Mouse (Mus musculus) neural tube, embryonic 14.5 days (tissue): Measurements from ENCODE around the gene Dntt. TPM values are rescaled to one million over a fixed set of nuclear protein-coding genes. Genes with fewer than 3 reads are reported as not detected.

ENCODE experiments used
- ATAC-seq: fragments of 200-750 bp; cut with Nextera tagmentation; 2 replicates; pipeline ENCODE4 v1.8.0; 2017; ENCODE audit warnings: low read depth, mild to moderate bottlenecking, moderate TSS enrichment, moderate library complexity
- H3K27ac ChIP-seq: fragments of 300-500 bp; sonication (generic); 2 replicates; pipeline ENCODE4 v1.5.1; 2014; ENCODE audit warnings: low read depth, mild to moderate bottlenecking, control low read depth, low read length, moderate library complexity, mixed read lengths
- H3K27me3 ChIP-seq: fragments of 300-500 bp; sonication (generic); 2 replicates; pipeline ENCODE4 v1.6.1; 2014; ENCODE audit warnings: low read length; ENCODE audit not compliant: control insufficient read depth, insufficient read depth
- H3K36me3 ChIP-seq: fragments of 300-500 bp; sonication (generic); 2 replicates; pipeline ENCODE4 v1.6.1; 2014; ENCODE audit warnings: low read length, mixed read lengths; ENCODE audit not compliant: control insufficient read depth, insufficient read depth
- H3K4me1 ChIP-seq: fragments of 300-500 bp; sonication (generic); 2 replicates; pipeline ENCODE4 v1.6.1; 2014; ENCODE audit warnings: low read length; ENCODE audit not compliant: control insufficient read depth, insufficient read depth
- H3K4me2 ChIP-seq: fragments of 300-500 bp; sonication (generic); 2 replicates; pipeline ENCODE4 v1.6.1; 2014; ENCODE audit warnings: mild to moderate bottlenecking, low read depth, low read length, control low read depth
- H3K4me3 ChIP-seq: fragments of 300-500 bp; sonication (generic); 2 replicates; pipeline ENCODE4 v1.5.1; 2014; ENCODE audit warnings: low read depth, low read length, control low read depth, mixed read lengths
- H3K9ac ChIP-seq: fragments of 300-500 bp; sonication (generic); replicated peaks from 2 replicates; pipeline ENCODE4 v1.6.1; 2014; ENCODE audit warnings: low read depth, mild to moderate bottlenecking, control low read depth, low read length, mixed read lengths
- H3K9me3 ChIP-seq: fragments of 300-500 bp; sonication (generic); 2 replicates; pipeline ENCODE4 v1.6.1; 2016; ENCODE audit warnings: low read length; ENCODE audit not compliant: control insufficient read depth
- WGBS: fragments of 180-500 bp; shearing (Covaris S2); extraction: QIAGEN DNeasy Blood & Tissue Kit; methylation state at CpG from one replicate; pipeline ENCODE4 v1.1.7; 2014; 5-methylcytosine and 5-hydroxymethylcytosine counted together
- polyA plus RNA-seq: library from polyadenylated mRNA; unstranded; fragments of >200 nt; fragmentation: Nextera tagmentation; extraction: Ambion mirVana; gene quantifications from 2 replicates; pipeline ENCODE4 v1.2.1, GENCODE M21; 2014

Gene Dntt
- polyA plus RNA-seq, 1 experiment from 2014 or later, result 0.20 TPM

GRCm38 (mm10) chr19:41039110-41039509 lies 10.0 kb downstream of the Dntt start:
- no peaks in the 10 kb centered on the region for H3K27me3 ChIP-seq
- H3K9ac ChIP-seq, result no peak overlapping the region
- no peaks in the 10 kb centered on the region for H3K4me1 ChIP-seq
- ATAC-seq, result no peak
- WGBS, result 88% methylated on average over 7 of the region's 7 CpGs
- H3K9me3 ChIP-seq, result no peaks in the 10 kb centered on the region
- no peak overlapping the region for H3K4me3 ChIP-seq
- no peak overlapping the region for H3K4me2 ChIP-seq
- H3K36me3 ChIP-seq, result no peaks in the 10 kb centered on the region
- H3K27ac ChIP-seq, result no peak overlapping the region

- Histone ChIP-seq H3K27ac (no peak overlapping the region), H3K4me2 (no peak overlapping the region), H3K9ac (no peak overlapping the region), H3K9me3 (no peaks in the 10 kb centered on the region), H3K4me1 (no peaks in the 10 kb centered on the region), H3K36me3 (no peaks in the 10 kb centered on the region), H3K4me3 (no peak overlapping the region), H3K27me3 (no peaks in the 10 kb centered on the region)
- ATAC-seq, result no peak
- WGBS, result 61% methylated on average over 10 of the region's 10 CpGs
Observed at GRCm38 (mm10) chr19:41045091-41045770, 16.2 kb downstream of the Dntt start.

GRCm38 (mm10) chr19:41047437-41048186 lies 18.5 kb downstream of the Dntt start:
- H3K4me2 ChIP-seq, result no peak overlapping the region
- H3K27ac ChIP-seq, result no peak overlapping the region
- H3K4me1 ChIP-seq, result no peaks in the 10 kb centered on the region
- no peak overlapping the region for H3K4me3 ChIP-seq
- H3K36me3 ChIP-seq, result no peaks in the 10 kb centered on the region
- WGBS, result 88% methylated on average over 9 of the region's 9 CpGs
- H3K9ac ChIP-seq, result no peak overlapping the region
- H3K27me3 ChIP-seq, result no peaks in the 10 kb centered on the region
- H3K9me3 ChIP-seq, result no peaks in the 10 kb centered on the region
- ATAC-seq, result no peak

GRCm38 (mm10) chr19:41048187-41048559 lies 19.1 kb downstream of the Dntt start:
- no peak overlapping the region for H3K27ac ChIP-seq
- no peak for ATAC-seq
- H3K4me2 ChIP-seq, result no peak overlapping the region
- H3K4me3 ChIP-seq, result no peak overlapping the region
- H3K9ac ChIP-seq, result no peak overlapping the region
- 88% methylated on average over 3 of the region's 3 CpGs for WGBS
- H3K4me1 ChIP-seq, result no peaks in the 10 kb centered on the region
- H3K27me3 ChIP-seq, result no peaks in the 10 kb centered on the region
- H3K36me3 ChIP-seq, result no peaks in the 10 kb centered on the region
- H3K9me3 ChIP-seq, result no peaks in the 10 kb centered on the region

GRCm38 (mm10) chr19:41051714-41052113 lies 22.6 kb downstream of the Dntt start:
- H3K4me2 ChIP-seq, result no peak overlapping the region
- no peak for ATAC-seq
- 95% methylated on average over 1 of the region's 1 CpGs for WGBS
- no peak overlapping the region for H3K9ac ChIP-seq
- H3K4me3 ChIP-seq, result no peak overlapping the region
- H3K9me3 ChIP-seq, result no peaks in the 10 kb centered on the region
- H3K36me3 ChIP-seq, result no peaks in the 10 kb centered on the region
- no peaks in the 10 kb centered on the region for H3K4me1 ChIP-seq
- no peaks in the 10 kb centered on the region for H3K27me3 ChIP-seq
- no peak overlapping the region for H3K27ac ChIP-seq

- Histone ChIP-seq H3K27ac (no peak overlapping the region), H3K9ac (no peak overlapping the region), H3K36me3 (no peaks in the 10 kb centered on the region), H3K9me3 (no peaks in the 10 kb centered on the region), H3K4me2 (no peak overlapping the region), H3K4me1 (no peaks in the 10 kb centered on the region), H3K4me3 (no peak overlapping the region), H3K27me3 (no peaks in the 10 kb centered on the region)
- no peak for ATAC-seq
- WGBS, result 68% methylated on average over 5 of the region's 5 CpGs
Observed at GRCm38 (mm10) chr19:41052247-41052646, 23.2 kb downstream of the Dntt start.

- no peaks in the 10 kb centered on the region for H3K4me1 ChIP-seq
- H3K9me3 ChIP-seq, result no peaks in the 10 kb centered on the region
- WGBS, result 36% methylated on average over 10 of the region's 10 CpGs
- H3K27ac ChIP-seq, result no peak overlapping the region
- no peaks in the 10 kb centered on the region for H3K27me3 ChIP-seq
- H3K4me2 ChIP-seq, result no peak overlapping the region
- no peak overlapping the region for H3K4me3 ChIP-seq
- no peak overlapping the region for H3K9ac ChIP-seq
- no peaks in the 10 kb centered on the region for H3K36me3 ChIP-seq
- no peak for ATAC-seq
Observed at GRCm38 (mm10) chr19:41053530-41053929, 24.5 kb downstream of the Dntt start.

- no peaks in the 10 kb centered on the region for H3K27me3 ChIP-seq
- WGBS, result 73% methylated on average over 4 of the region's 4 CpGs
- H3K4me1 ChIP-seq, result no peaks in the 10 kb centered on the region
Observed at GRCm38 (mm10) chr19:41054702-41055101, 25.6 kb downstream of the Dntt start.

GRCm38 (mm10) chr19:41071500-41071899 lies 42.4 kb downstream of the Dntt start:
- no peak for ATAC-seq
- WGBS, result 8% methylated on average over 8 of the region's 8 CpGs
- no peak overlapping the region for H3K4me3 ChIP-seq
- no peak overlapping the region for H3K9ac ChIP-seq
- no peak overlapping the region for H3K27ac ChIP-seq
- H3K27me3 ChIP-seq, result no peaks in the 10 kb centered on the region
- no peaks in the 10 kb centered on the region for H3K9me3 ChIP-seq
- no peaks in the 10 kb centered on the region for H3K4me1 ChIP-seq
- H3K36me3 ChIP-seq, result no peaks in the 10 kb centered on the region
- no peak overlapping the region for H3K4me2 ChIP-seq

More at GRCm38 (mm10) chr19:41054702-41055101, 25.6 kb downstream of the Dntt start:
- Histone ChIP-seq H3K4me2 (no peak overlapping the region), H3K9ac (no peak overlapping the region), H3K9me3 (no peaks in the 10 kb centered on the region), H3K27ac (no peak overlapping the region), H3K4me3 (no peak overlapping the region), H3K36me3 (no peaks in the 10 kb centered on the region)
- ATAC-seq, result no peak
